Mouse (Mus musculus) forebrain, embryonic 10.5 days (tissue): Measurements from ENCODE around the gene Tex2. TPM values are rescaled to one million over a fixed set of nuclear protein-coding genes. Genes with fewer than 3 reads are reported as not detected.

Experiments
- DNase-seq: peaks from one replicate; pipeline ENCODE4 v3.0.0-alpha.2; 2017; ENCODE audit warnings: low spot score; ENCODE audit errors: extremely low spot score
- H3K27ac ChIP-seq: fragments of 300-500 bp; sonication (generic); 2 replicates; pipeline ENCODE4 v1.5.1; 2016; ENCODE audit warnings: mild to moderate bottlenecking
- H3K27me3 ChIP-seq: fragments of 300-500 bp; sonication (generic); 2 replicates; pipeline ENCODE4 v1.6.1; 2016; ENCODE audit warnings: mild to moderate bottlenecking; ENCODE audit not compliant: poor library complexity, severe bottlenecking
- H3K36me3 ChIP-seq: fragments of 300-500 bp; sonication (generic); replicated peaks from 2 replicates; pipeline ENCODE4 v1.6.1; 2016; ENCODE audit warnings: mild to moderate bottlenecking, moderate library complexity
- H3K4me1 ChIP-seq: fragments of 300-500 bp; sonication (generic); 2 replicates; pipeline ENCODE4 v1.6.1; 2016
- H3K4me3 ChIP-seq: fragments of 300-500 bp; sonication (generic); 2 replicates; pipeline ENCODE4 v1.5.1; 2016; ENCODE audit warnings: mild to moderate bottlenecking, moderate library complexity
- H3K9me3 ChIP-seq: fragments of 300-500 bp; sonication (generic); 2 replicates; pipeline ENCODE4 v1.6.1; 2016; ENCODE audit warnings: mild to moderate bottlenecking, moderate library complexity
- WGBS: fragments of 180-500 bp; shearing (Covaris S2); methylation state at CpG from one replicate; pipeline ENCODE4 v1.1.7; 2016; 5-methylcytosine and 5-hydroxymethylcytosine counted together
- polyA plus RNA-seq: library from polyadenylated mRNA; unstranded; fragments of >200 nt; fragmentation: Nextera tagmentation; extraction: Ambion mirVana; gene quantifications from 2 replicates; pipeline ENCODE4 v1.2.1, GENCODE M21; 2016

Tex2 gene
- polyA plus RNA-seq, 1 experiment from 2014 or later: 6.2 TPM

DNA sequence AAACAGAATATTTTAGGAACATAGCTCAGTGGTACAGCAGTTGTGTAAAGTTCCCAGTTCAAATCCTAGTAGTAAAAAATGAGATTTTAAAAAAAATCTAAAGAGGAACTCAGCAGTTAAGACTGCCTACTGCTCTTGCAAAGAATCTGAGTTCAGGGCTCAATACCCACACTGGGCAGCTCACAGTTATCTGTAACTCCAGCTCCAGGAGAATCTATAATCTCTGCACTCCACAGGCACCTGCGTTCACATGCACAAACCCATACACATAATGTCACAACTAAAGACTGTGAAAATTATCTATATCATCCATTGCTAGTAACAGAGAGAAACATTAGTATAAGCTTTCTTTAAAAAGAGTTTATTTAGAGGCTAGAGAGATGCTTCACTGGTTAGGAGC is 152.6 kb downstream of the Tex2 start:
- no peak overlapping the region for H3K4me3 ChIP-seq
- 91% methylated on average over 1 of the region's 1 CpGs for WGBS

DNA sequence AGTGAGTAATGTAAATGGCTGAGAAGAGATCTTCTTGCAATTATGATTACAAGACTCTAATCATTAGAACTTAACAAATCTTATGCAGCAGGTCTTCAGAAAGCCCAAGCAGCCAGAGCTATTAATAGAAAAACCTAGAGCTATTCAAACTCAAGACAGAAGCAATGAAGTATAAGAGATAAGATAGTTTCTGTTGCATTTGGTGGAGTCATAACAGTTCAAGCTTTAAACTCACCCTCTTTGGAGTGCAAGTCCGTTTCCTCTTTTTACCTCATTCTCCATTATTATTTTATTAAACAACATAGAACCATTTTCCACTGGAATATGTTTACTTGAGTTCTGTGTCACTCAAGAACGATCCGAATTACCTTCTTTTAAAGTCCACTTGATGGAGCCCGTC is 154.7 kb downstream of the Tex2 start:
- Histone ChIP-seq H3K27ac (no peak overlapping the region), H3K27me3 (no peaks in the 10 kb centered on the region), H3K4me1 (no peaks in the 10 kb centered on the region), H3K9me3 (no peaks in the 10 kb centered on the region), H3K4me3 (no peak overlapping the region), H3K36me3 (peaks cover 6% of the 10 kb centered on the region; the same call in 1 of the 2 replicates)
- no peak for DNase-seq
- WGBS: 97% methylated on average over 4 of the region's 4 CpGs

More for the DNA sequence above, 152.6 kb downstream of the Tex2 start:
- 0 out of 2 replicates have a peak, but pooled peaks cover 3% of the 10 kb centered on the region for H3K4me1 ChIP-seq
- no peaks in the 10 kb centered on the region for H3K27me3 ChIP-seq
- no peak overlapping the region for H3K27ac ChIP-seq
- no peak for DNase-seq
- no peaks in the 10 kb centered on the region for H3K36me3 ChIP-seq
- H3K9me3 ChIP-seq: no peaks in the 10 kb centered on the region

Other genes starting within 250 kb of the Tex2 start
- not detected in 2 replicates for gene Prr29, start 248.0 kb downstream of the Tex2 start, polyA plus RNA-seq
- 14.8 and 17.5 TPM in 2 replicates for gene Icam2, start 225.3 kb downstream of the Tex2 start, polyA plus RNA-seq
- 4.6 and 5.3 TPM in 2 replicates for gene Ern1, start 125.6 kb downstream of the Tex2 start, polyA plus RNA-seq
- 16.0 and 16.9 TPM in 2 replicates for gene Pecam1, start 137.2 kb upstream of the Tex2 start, polyA plus RNA-seq
- 0.81 and 1.00 TPM in 2 replicates for gene Milr1, start 137.8 kb upstream of the Tex2 start, polyA plus RNA-seq
- 10.1 and 10.9 TPM in 2 replicates for gene Polg2, start 166.1 kb upstream of the Tex2 start, polyA plus RNA-seq
- 311 and 330 TPM in 2 replicates for gene Ddx5, start 175.8 kb upstream of the Tex2 start, polyA plus RNA-seq
- gene Cep95, start 175.8 kb upstream of the Tex2 start, polyA plus RNA-seq: 18.7 and 20.0 TPM in 2 replicates